Mouse (Mus musculus): ENCODE measurements around the gene Prox1.

- TF ChIP-seq CTCF (IDR thresholded peaks at IDR 0.05; ENCODE audit: low read depth) (no peak), EP300 (IDR thresholded peaks at IDR 0.05; ENCODE audit: low read depth) (no peak)
These were observed 93.9 kb downstream of the Prox1 start for GRCm38 (mm10) chr1:190076601-190077000.

Data from liver, embryonic 14.5 days (tissue).